Mouse (Mus musculus): ENCODE results near the gene Lgalsl.

DNA sequence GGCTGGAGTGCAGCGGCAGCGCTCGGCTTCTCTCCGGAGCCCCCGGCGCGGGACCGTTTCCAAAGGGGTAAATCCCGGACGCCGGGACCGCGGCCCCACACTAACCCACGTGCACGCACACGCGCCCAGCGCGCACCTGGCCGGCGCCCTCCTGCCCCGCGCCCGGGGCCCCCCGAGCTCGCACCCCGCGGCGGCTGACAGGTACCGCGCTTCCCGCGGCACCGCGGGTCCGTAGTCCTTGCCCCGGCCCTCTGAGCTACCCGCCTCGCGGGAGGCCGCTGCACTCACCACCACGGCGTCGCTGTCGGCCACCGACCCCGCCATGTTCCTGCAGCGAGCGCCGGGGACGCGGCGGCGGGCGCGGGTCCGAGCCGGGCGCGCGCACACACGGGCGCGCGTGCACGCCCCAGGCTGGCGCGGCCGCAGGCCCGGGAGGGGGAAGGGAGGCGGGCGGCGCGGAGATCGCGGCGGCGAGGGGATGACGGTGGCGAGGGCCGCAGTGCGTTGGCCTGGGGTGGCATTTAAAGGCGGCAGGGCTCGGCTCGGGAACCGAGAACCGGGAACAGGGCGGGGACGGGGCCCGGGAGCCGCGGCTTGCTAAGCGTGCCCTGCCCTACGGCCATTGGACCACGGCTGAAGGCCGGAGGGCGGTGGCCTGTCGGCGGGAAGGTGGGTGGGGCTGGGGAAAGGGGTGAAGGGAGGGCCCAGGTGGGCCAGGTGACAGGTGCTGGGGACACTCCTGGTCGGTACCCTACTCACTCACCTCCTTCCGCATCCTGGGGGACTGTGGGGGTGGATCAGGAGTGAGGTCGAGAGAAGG, at the start of gene Lgalsl:
- no peak for TF ChIP-seq CTCF (conservative IDR thresholded peaks at IDR 0.05; ENCODE audit: low read length)
- no peak for TF ChIP-seq NANOG (IDR thresholded peaks at IDR 0.05; ENCODE audit: borderline replicate concordance, low read length)
- TF ChIP-seq POU5F1 (IDR thresholded peaks at IDR 0.05; ENCODE audit: borderline replicate concordance, low read length) = no peak
